Mouse (Mus musculus): ENCODE measurements at regions not wholly inside any gene's neighbourhood (a gene's known extent, or its start where the extent isn't known, plus 50 kb on each side); places are given as distances from the start of the nearest gene placed in this dataset.
"Not testable (repeated sequence)": the region's sequence is repeated elsewhere in the genome, so short reads cannot be mapped to it uniquely, and the experiment has no call there.

DNA sequence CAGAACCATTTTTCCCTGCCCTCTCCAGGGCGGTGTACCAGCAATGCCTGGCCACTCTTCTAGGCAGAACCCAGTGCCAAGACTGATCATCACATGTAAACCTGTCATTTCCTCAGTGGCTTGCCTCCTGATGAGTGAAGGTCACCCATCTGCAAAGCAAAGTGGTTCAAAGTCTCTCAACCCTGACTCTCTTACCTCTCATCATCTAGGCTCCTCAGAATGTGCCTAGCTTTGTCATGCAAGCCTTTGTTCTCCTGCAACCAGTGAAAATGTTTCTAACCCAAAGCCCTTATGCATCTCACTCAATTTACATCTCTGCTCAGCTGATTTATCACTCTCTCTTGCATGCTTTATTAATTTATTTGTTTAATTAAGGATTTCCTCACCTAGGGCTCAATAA lies 445.5 kb downstream of the Anxa1 start:
- no peaks in the 10 kb centered on the region for H3K9me3 ChIP-seq (replicated peaks)
- WGBS, result 70% methylated on average over 1 of the region's 1 CpGs

DNA sequence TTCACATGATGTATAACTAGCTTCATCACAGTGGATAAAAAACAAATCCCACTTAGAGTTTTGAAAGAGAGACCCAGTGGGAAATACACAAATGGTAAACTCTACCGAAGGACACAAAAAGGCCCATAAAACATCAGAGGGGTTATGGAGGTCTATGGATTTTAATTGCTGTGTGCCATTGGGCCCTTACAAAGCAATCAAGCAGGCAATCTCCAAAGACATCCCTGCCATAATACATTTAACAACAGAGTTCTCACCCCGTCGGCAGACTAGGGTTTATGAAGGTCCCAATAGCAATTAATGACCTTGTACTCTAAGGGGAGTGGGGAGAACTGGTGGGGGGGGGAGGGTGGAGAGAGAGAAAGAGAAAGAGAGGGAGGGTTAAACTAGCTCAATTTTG lies 448.0 kb downstream of the Anxa1 start:
- H3K9ac ChIP-seq, result no peak overlapping the region
- H3K9me3 ChIP-seq (replicated peaks), result no peaks in the 10 kb centered on the region
- no peak overlapping the region for H3K27ac ChIP-seq
- H3K4me2 ChIP-seq, result no peak overlapping the region
- no peaks in the 10 kb centered on the region for H3K4me1 ChIP-seq (replicated peaks)
- H3K36me3 ChIP-seq, result no peaks in the 10 kb centered on the region
- 79% methylated on average over 3 of the region's 3 CpGs for WGBS
- no peak overlapping the region for H3K4me3 ChIP-seq
- H3K27me3 ChIP-seq, result no peaks in the 10 kb centered on the region
- ATAC-seq (replicated peaks; ENCODE audit: insufficient number of reproducible peaks, insufficient read depth, low FRiP score, low read depth), result no peak

More for the DNA sequence above, 445.5 kb downstream of the Anxa1 start:
- no peak for ATAC-seq (replicated peaks; ENCODE audit: insufficient number of reproducible peaks, insufficient read depth, low FRiP score, low read depth)
- Histone ChIP-seq H3K9ac (no peak overlapping the region), H3K27me3 (no peaks in the 10 kb centered on the region), H3K4me2 (no peak overlapping the region), H3K4me3 (no peak overlapping the region), H3K36me3 (no peaks in the 10 kb centered on the region), H3K27ac (no peak overlapping the region), H3K4me1 (replicated peaks) (no peaks in the 10 kb centered on the region)

DNA sequence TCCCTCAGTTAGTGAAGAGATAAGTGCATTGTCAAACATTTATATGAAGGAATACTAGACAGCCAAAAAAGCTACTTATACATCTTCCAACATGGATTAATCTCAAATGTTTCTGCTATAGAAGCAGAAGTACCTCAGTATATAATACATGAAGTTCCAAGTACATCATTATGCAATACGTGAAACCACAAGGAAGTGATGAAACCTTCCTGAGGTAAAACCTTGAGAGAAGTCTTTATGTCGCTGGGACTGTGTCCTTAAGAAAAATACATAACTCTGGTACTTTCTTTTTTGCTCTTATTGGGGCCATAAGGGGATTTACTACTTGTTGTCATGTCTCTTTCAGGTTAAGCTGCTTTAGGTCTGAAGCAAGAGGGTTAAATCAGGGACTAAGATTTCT lies 469.6 kb downstream of the Anxa1 start:
- H3K9ac ChIP-seq, result no peak overlapping the region
- ATAC-seq (replicated peaks; ENCODE audit: insufficient number of reproducible peaks, insufficient read depth, low FRiP score, low read depth), result no peak
- no peak overlapping the region for H3K4me2 ChIP-seq
- no peak overlapping the region for H3K4me3 ChIP-seq
- no peaks in the 10 kb centered on the region for H3K36me3 ChIP-seq
- H3K27ac ChIP-seq, result no peak overlapping the region
- H3K4me1 ChIP-seq (replicated peaks), result no peaks in the 10 kb centered on the region
- WGBS, result 73% methylated on average over 2 of the region's 2 CpGs
- no peaks in the 10 kb centered on the region for H3K27me3 ChIP-seq
- no peaks in the 10 kb centered on the region for H3K9me3 ChIP-seq (replicated peaks)

GRCm38 (mm10) chr19:19885933-19886710 lies 504.6 kb downstream of the Anxa1 start:
- Histone ChIP-seq H3K36me3 (no peaks in the 10 kb centered on the region), H3K9me3 (replicated peaks) (no peaks in the 10 kb centered on the region), H3K4me3 (no peak overlapping the region), H3K27me3 (no peaks in the 10 kb centered on the region), H3K4me2 (no peak overlapping the region), H3K4me1 (replicated peaks) (no peaks in the 10 kb centered on the region), H3K27ac (no peak overlapping the region), H3K9ac (no peak overlapping the region)
- no peak for ATAC-seq (replicated peaks; ENCODE audit: insufficient number of reproducible peaks, insufficient read depth, low FRiP score, low read depth)
- WGBS, result 79% methylated on average over 8 of the region's 8 CpGs

DNA sequence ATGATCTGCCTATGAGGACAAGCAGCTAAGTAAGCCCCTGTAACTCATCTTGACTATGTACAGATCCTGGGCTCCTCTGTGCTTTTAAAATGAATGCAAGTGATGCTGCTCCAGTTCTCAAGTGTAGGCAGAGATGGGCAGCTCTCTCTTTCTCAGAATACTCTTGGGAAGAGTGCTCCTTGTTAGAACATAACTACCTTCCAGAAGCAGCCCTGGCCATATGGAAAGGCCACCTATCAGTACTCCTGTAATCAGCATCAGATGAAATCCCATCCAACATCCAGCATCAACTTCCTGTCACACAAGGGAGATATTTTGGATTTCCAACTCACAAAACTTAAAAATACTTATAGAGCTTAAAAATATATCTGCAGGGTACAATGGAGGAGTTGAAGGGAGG lies 509.8 kb downstream of the Anxa1 start:
- Histone ChIP-seq H3K4me1 (replicated peaks) (no peaks in the 10 kb centered on the region), H3K36me3 (no peaks in the 10 kb centered on the region), H3K4me2 (no peak overlapping the region), H3K4me3 (no peak overlapping the region), H3K9me3 (replicated peaks) (no peaks in the 10 kb centered on the region), H3K27me3 (no peaks in the 10 kb centered on the region), H3K9ac (no peak overlapping the region), H3K27ac (no peak overlapping the region)
- no peak for ATAC-seq (replicated peaks; ENCODE audit: insufficient number of reproducible peaks, insufficient read depth, low FRiP score, low read depth)

GRCm38 (mm10) chr19:19848152-19848551 lies 542.6 kb downstream of the Anxa1 start:
- no peak overlapping the region for H3K9ac ChIP-seq
- H3K4me1 ChIP-seq (replicated peaks), result no peaks in the 10 kb centered on the region
- no peaks in the 10 kb centered on the region for H3K27me3 ChIP-seq
- H3K9me3 ChIP-seq (replicated peaks), result no peaks in the 10 kb centered on the region
- H3K27ac ChIP-seq, result no peak overlapping the region
- no peak overlapping the region for H3K4me3 ChIP-seq
- WGBS, result 44% methylated on average over 4 of the region's 4 CpGs
- no peaks in the 10 kb centered on the region for H3K36me3 ChIP-seq
- H3K4me2 ChIP-seq, result no peak overlapping the region
- no peak; the same call in 1 of the 2 replicates for ATAC-seq (replicated peaks; ENCODE audit: insufficient number of reproducible peaks, insufficient read depth, low FRiP score, low read depth)

DNA sequence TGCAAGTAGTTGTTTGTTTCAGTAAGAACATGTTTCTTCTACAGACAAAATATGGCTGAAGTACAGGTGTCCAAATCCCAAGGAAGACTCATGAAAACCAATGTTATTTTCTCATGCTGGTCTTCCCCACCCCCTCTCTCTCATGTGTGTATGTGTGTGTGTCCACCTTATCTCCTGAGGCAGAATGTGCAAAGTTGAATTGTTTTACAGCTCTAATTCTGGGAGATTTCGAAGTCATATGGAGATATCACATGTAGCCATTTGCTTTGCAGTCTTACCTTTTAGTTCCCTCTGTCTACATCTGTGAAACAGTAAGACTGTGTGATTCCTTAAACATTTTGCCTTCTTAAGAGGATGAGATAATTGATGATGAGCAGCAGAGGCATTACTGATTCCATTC lies 582.8 kb downstream of the Anxa1 start:
- H3K9me3 ChIP-seq (replicated peaks), result no peaks in the 10 kb centered on the region
- H3K27ac ChIP-seq, result no peak overlapping the region
- H3K4me1 ChIP-seq (replicated peaks), result no peaks in the 10 kb centered on the region
- ATAC-seq (replicated peaks; ENCODE audit: insufficient number of reproducible peaks, insufficient read depth, low FRiP score, low read depth), result no peak
- no peak overlapping the region for H3K4me2 ChIP-seq
- H3K4me3 ChIP-seq, result no peak overlapping the region
- no peak overlapping the region for H3K9ac ChIP-seq
- no peaks in the 10 kb centered on the region for H3K27me3 ChIP-seq
- no peaks in the 10 kb centered on the region for H3K36me3 ChIP-seq
- 64% methylated on average over 1 of the region's 1 CpGs for WGBS

DNA sequence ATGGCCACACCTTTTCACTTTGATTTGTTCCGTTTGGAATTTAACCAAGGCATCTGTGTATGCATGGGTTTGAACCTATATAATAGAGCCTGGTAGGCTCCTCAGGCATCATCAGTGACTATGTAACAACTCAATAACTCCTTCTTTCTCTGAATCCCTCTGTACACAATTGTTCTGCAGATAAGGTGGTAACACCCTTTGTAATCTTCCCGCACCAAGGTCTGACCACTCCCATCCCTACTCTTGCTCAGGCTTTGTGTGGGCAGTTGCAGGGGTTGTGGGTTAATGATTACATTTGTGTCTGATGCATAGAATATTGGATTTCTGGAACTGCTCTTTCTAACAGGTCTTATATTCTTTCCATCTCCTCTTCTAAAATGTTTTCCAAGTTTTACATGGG lies 596.9 kb downstream of the Anxa1 start:
- no peak for ATAC-seq (replicated peaks; ENCODE audit: insufficient number of reproducible peaks, insufficient read depth, low FRiP score, low read depth)
- Histone ChIP-seq H3K36me3 (no peaks in the 10 kb centered on the region), H3K27ac (no peak overlapping the region), H3K4me2 (no peak overlapping the region), H3K4me1 (replicated peaks) (no peaks in the 10 kb centered on the region), H3K9ac (no peak overlapping the region), H3K9me3 (replicated peaks) (no peaks in the 10 kb centered on the region), H3K27me3 (no peaks in the 10 kb centered on the region), H3K4me3 (no peak overlapping the region)
- WGBS, result 59% methylated on average over 2 of the region's 2 CpGs

- no peaks in the 10 kb centered on the region for H3K36me3 ChIP-seq
- no peaks in the 10 kb centered on the region for H3K27me3 ChIP-seq
- H3K9me3 ChIP-seq (replicated peaks), result no peaks in the 10 kb centered on the region
- no peak overlapping the region for H3K27ac ChIP-seq
- no peak overlapping the region for H3K9ac ChIP-seq
- no peak overlapping the region for H3K4me3 ChIP-seq
- H3K4me2 ChIP-seq, result no peak overlapping the region
- ATAC-seq (replicated peaks; ENCODE audit: insufficient number of reproducible peaks, insufficient read depth, low FRiP score, low read depth), result peak; percentile 62
- 0 out of 2 replicates have a peak, but pooled peaks cover 2% of the 10 kb centered on the region for H3K4me1 ChIP-seq (replicated peaks)
Observed at GRCm38 (mm10) chr19:19783507-19783906, 607.2 kb downstream of the Anxa1 start.

DNA sequence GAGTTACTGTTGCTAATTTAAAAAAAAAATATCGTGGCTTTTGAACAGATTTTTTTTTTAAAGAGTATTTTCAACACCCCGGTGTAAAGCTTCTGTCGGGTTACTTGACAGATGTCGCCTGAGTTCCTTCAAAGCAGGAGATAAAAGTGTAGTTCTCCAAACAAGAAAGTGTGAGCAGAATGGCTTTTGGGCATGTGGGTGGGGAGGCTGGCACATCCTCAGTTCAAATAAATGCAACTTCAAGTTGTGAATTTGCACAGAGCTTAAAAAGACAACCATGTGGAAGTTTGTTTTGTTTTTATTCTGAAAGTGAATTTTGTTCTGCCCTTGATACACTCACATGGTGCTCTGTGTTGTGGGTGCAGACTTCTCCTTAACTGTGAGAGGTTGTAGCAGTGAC lies 612.9 kb downstream of the Anxa1 start:
- Histone ChIP-seq H3K9ac (no peak overlapping the region), H3K4me1 (replicated peaks) (no peaks in the 10 kb centered on the region), H3K27ac (no peak overlapping the region), H3K4me2 (no peak overlapping the region), H3K9me3 (replicated peaks) (no peaks in the 10 kb centered on the region), H3K4me3 (no peak overlapping the region), H3K27me3 (no peaks in the 10 kb centered on the region), H3K36me3 (no peaks in the 10 kb centered on the region)
- no peak for ATAC-seq (replicated peaks; ENCODE audit: insufficient number of reproducible peaks, insufficient read depth, low FRiP score, low read depth)
- WGBS, result 28% methylated on average over 4 of the region's 4 CpGs

DNA sequence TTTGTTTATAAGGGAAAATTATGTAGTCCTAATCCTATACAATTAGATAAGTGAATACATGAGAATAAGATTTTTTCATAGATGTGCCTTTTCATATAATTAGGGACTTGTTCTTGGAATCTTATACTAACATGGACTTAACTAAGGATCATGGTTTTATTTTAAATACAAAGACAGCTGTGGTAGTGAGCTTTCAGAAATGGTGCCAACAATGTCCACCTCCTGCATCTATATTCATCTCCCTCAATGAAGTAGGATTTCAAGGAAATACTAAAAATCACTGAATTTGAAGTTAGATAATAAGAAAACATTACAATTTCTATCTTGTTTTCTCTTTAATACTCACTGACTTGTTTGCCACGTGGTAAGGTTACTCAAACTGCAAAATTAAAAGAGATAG lies 619.8 kb downstream of the Anxa1 start:
- ATAC-seq (replicated peaks; ENCODE audit: insufficient number of reproducible peaks, insufficient read depth, low FRiP score, low read depth), result no peak

DNA sequence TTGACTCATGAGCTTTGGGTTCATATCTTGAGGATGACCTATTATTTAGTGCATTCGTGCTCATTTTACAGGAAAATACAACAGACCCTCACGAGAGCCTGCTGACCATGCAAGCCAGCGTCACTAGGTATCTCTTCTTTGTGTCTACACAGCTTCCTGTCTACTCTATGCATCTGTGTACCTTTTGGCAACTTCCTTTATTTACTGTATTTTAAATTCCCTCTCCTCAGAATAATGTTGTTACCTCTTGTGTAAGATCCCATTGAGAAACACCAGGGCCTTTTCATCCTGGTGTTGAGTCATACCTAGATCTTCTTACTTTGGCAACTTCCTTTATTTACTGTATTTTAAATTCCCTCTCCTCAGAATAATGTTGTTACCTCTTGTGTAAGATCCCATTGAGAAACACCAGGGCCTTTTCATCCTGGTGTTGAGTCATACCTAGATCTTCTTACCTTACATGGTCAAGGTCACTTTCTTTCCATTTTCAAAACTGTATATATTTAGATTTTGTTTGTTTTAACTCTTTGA lies 639.1 kb upstream of the Rorb start:
- H3K4me3 ChIP-seq; H3K4me1 ChIP-seq (replicated peaks); H3K27ac ChIP-seq; H3K27me3 ChIP-seq; H3K9ac ChIP-seq; H3K4me2 ChIP-seq; H3K36me3 ChIP-seq; ATAC-seq (replicated peaks; ENCODE audit: insufficient number of reproducible peaks, insufficient read depth, low FRiP score, low read depth); H3K9me3 ChIP-seq (replicated peaks): not testable (repeated sequence)
- WGBS, result 79% methylated on average over 3 of the region's 3 CpGs

More for the DNA sequence above, 619.8 kb downstream of the Anxa1 start:
- 43% methylated on average over 1 of the region's 1 CpGs for WGBS
- no peak overlapping the region for H3K27ac ChIP-seq
- H3K9ac ChIP-seq, result no peak overlapping the region
- H3K27me3 ChIP-seq, result no peaks in the 10 kb centered on the region
- H3K36me3 ChIP-seq, result no peaks in the 10 kb centered on the region
- no peak overlapping the region for H3K4me2 ChIP-seq
- H3K9me3 ChIP-seq (replicated peaks), result no peaks in the 10 kb centered on the region
- H3K4me1 ChIP-seq (replicated peaks), result no peaks in the 10 kb centered on the region
- no peak overlapping the region for H3K4me3 ChIP-seq

All from heart, embryonic 15.5 days (tissue).